8 mouse cellular contexts compared by ENCODE assay signal in genomic region chr19:33268044-33268443, GRCm38 (mm10).
DNase-seq lines count a peak whose midpoint lies in the region; ATAC-seq and TF ChIP-seq lines count a peak whose summit lies in the region.

No protein-coding gene starts in this region.

- no peak overlapping the region for H3K27ac ChIP-seq in lung, embryonic 14.5 days (ENCODE audit: low read depth)
- H3K27ac ChIP-seq in liver, embryonic 14.5 days: no peak overlapping the region

- peak; percentile 8 to 39 for DNase-seq in adrenal gland, adult 18-20 months (ENCODE audit: low spot score in 2 of 2)
- no peak for DNase-seq in adrenal gland, postnatal 4 days (ENCODE audit: low spot score in 2 of 2)
- DNase-seq in lung, embryonic 14.5 days: peak; percentile 19
- DNase-seq in lung, postnatal 25 days (ENCODE audit: low spot score): no peak
- peak in 2 of 3 experiments; percentile 1 to 3 for DNase-seq in liver, embryonic 14.5 days (ENCODE audit: low read depth in 3 of 3, low spot score in 3 of 3)
- peak; percentile 41 for DNase-seq in thymus, postnatal 0 days (ENCODE audit: low spot score)
- DNase-seq in layer of hippocampus, adult 9-11 months: no peak
- DNase-seq in frontal cortex, adult 2 months (ENCODE audit: extremely low spot score in 1 of 2, low spot score in 1 of 2): no peak

- no peak overlapping the region for H3K4me3 ChIP-seq in lung, embryonic 14.5 days (ENCODE audit: low read depth, low read length)
- H3K4me3 ChIP-seq in liver, embryonic 14.5 days (ENCODE audit: insufficient read depth in 1 of 2, low read depth in 2 of 2, low read length in 2 of 2): no peak overlapping the region

- no peak overlapping the region for H3K4me2 ChIP-seq in lung, embryonic 14.5 days
- no peak overlapping the region for H3K4me2 ChIP-seq in liver, embryonic 14.5 days (ENCODE audit: low read depth)

- no peaks in the 10 kb centered on the region for H3K4me1 ChIP-seq in lung, embryonic 14.5 days (ENCODE audit: insufficient read depth)
- 0 out of 4 replicates have a peak, but pooled peaks cover 0 to 2% of the 10 kb centered on the region in 2 experiments for H3K4me1 ChIP-seq in liver, embryonic 14.5 days (replicated peaks; ENCODE audit: control insufficient read depth in 2 of 2, insufficient read depth in 2 of 2, low read length in 1 of 2)

- TF ChIP-seq CTCF in lung, embryonic 14.5 days (IDR thresholded peaks at IDR 0.05; ENCODE audit: low read depth): peak; percentile 55
- TF ChIP-seq CTCF in liver, embryonic 14.5 days (IDR thresholded peaks at IDR 0.05; ENCODE audit: low read depth): peak; percentile 89

- H3K9me3 ChIP-seq in lung, embryonic 14.5 days (ENCODE audit: low read depth, low read length): no peaks in the 10 kb centered on the region
- H3K9me3 ChIP-seq in liver, embryonic 14.5 days (ENCODE audit: control insufficient read depth, low read length): no peaks in the 10 kb centered on the region

- no peak for TF ChIP-seq EP300 in liver, embryonic 14.5 days (IDR thresholded peaks at IDR 0.05; ENCODE audit: low read depth)

- no peak overlapping the region for H3K9ac ChIP-seq in lung, embryonic 14.5 days
- no peak overlapping the region for H3K9ac ChIP-seq in liver, embryonic 14.5 days (replicated peaks)

- no peaks in the 10 kb centered on the region for H3K27me3 ChIP-seq in lung, embryonic 14.5 days (ENCODE audit: insufficient read depth, low read length)
- H3K27me3 ChIP-seq in liver, embryonic 14.5 days (ENCODE audit: control insufficient read depth, insufficient read depth, low read length): no peaks in the 10 kb centered on the region

- H3K36me3 ChIP-seq in lung, embryonic 14.5 days (ENCODE audit: insufficient read depth): no peaks in the 10 kb centered on the region
- no peaks in the 10 kb centered on the region for H3K36me3 ChIP-seq in liver, embryonic 14.5 days (replicated peaks; ENCODE audit: control insufficient read depth, insufficient read depth, low read depth)

- WGBS in lung, embryonic 14.5 days: 78% methylated on average over 14 of the region's 14 CpGs
- 59% methylated on average over 14 of the region's 14 CpGs for WGBS in liver, embryonic 14.5 days (ENCODE audit: insufficient replicate concordance)

- ATAC-seq in lung, embryonic 14.5 days (ENCODE audit: insufficient read depth): no peak
- no peak for ATAC-seq in liver, embryonic 14.5 days (ENCODE audit: insufficient read depth)

Comparison
In these comparisons a context has a peak if more than half of its experiments do, and no peak if none do; other contexts are left out.
1. DNase-seq: peak in adrenal gland, adult 18-20 months (2 of 2), lung, embryonic 14.5 days (single experiment), liver, embryonic 14.5 days (2 of 3) and thymus, postnatal 0 days (single experiment); none in adrenal gland, postnatal 4 days (0 of 2), lung, postnatal 25 days (single experiment), layer of hippocampus, adult 9-11 months (single experiment) and frontal cortex, adult 2 months (0 of 2).